Mouse (Mus musculus): ENCODE results near the gene Gm7075. TPM values are rescaled to one million over a fixed set of nuclear protein-coding genes. Genes with fewer than 3 reads are reported as not detected.
"Not testable (repeated sequence)": the region's sequence is repeated elsewhere in the genome, so short reads cannot be mapped to it uniquely, and the experiment has no call there.

The Gm7075 gene
- polyA plus RNA-seq, 1 experiment from 2014 or later, result not detected

DNA sequence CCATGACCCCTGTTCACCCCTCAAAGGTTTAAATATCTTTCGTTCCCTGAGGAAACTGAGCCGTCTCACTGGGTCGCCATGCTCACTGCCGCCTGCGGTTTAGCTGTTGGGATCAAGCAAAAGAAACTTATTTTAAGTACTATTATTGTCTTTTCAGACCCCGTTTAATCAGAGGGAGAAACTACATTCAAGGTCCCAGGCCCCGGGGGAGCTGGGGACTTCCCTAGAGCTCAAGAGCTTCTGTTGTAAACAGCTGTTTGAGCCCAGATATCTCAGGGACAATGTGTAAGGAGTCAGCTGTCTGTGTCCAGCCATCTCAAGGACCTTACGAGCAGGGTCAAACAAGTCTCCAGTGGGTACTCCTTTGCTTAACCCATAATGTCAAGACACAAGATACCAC is 5.6 kb upstream of the Gm7075 start:
- Histone ChIP-seq H3K27ac (ENCODE audit: low read depth, low read length) (no peak overlapping the region), H3K9me3 (ENCODE audit: control insufficient read depth, low read length) (no peaks in the 10 kb centered on the region), H3K27me3 (ENCODE audit: control insufficient read depth, insufficient read depth, low read length) (no peaks in the 10 kb centered on the region), H3K36me3 (ENCODE audit: control insufficient read depth, insufficient read depth, low read length) (no peaks in the 10 kb centered on the region), H3K9ac (replicated peaks; ENCODE audit: low read depth, low read length) (no peak overlapping the region), H3K4me3 (ENCODE audit: low read depth, low read length) (no peak overlapping the region), H3K4me1 (ENCODE audit: control insufficient read depth, insufficient read depth, low read length) (peaks cover 2% of the 10 kb centered on the region; the same call in 1 of the 2 replicates), H3K4me2 (ENCODE audit: low read depth, low read length) (no peak overlapping the region)
- ATAC-seq (ENCODE audit: low read depth), result no peak
- 82% methylated on average over 8 of the region's 8 CpGs for WGBS

DNA sequence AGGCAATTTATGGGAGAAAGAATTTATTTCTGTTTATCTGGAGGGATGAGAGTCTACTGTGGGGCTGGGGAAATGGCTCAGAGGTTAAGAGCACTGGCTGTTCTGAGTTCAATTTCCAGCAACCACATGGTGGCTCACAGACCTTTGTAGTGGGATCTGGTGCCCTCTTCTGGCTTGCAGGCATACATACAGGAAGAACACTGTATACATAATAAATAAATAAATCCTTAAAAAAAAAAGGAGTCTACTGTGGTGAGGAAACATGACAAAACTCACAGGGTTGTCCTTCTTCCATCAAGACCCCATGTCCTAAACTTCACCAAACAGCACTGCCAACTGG is 2.9 kb upstream of the Gm7075 start:
- no peaks in the 10 kb centered on the region for H3K9me3 ChIP-seq (ENCODE audit: control insufficient read depth, low read length)
- no peak overlapping the region for H3K27ac ChIP-seq (ENCODE audit: low read depth, low read length)
- no peak for ATAC-seq (ENCODE audit: low read depth)
- peaks cover 2% of the 10 kb centered on the region; the same call in 1 of the 2 replicates for H3K4me1 ChIP-seq (ENCODE audit: control insufficient read depth, insufficient read depth, low read length)
- H3K9ac ChIP-seq (replicated peaks; ENCODE audit: low read depth, low read length), result no peak overlapping the region
- H3K4me3 ChIP-seq (ENCODE audit: low read depth, low read length), result no peak overlapping the region
- no peaks in the 10 kb centered on the region for H3K27me3 ChIP-seq (ENCODE audit: control insufficient read depth, insufficient read depth, low read length)
- no peaks in the 10 kb centered on the region for H3K36me3 ChIP-seq (ENCODE audit: control insufficient read depth, insufficient read depth, low read length)
- no peak overlapping the region for H3K4me2 ChIP-seq (ENCODE audit: low read depth, low read length)

DNA sequence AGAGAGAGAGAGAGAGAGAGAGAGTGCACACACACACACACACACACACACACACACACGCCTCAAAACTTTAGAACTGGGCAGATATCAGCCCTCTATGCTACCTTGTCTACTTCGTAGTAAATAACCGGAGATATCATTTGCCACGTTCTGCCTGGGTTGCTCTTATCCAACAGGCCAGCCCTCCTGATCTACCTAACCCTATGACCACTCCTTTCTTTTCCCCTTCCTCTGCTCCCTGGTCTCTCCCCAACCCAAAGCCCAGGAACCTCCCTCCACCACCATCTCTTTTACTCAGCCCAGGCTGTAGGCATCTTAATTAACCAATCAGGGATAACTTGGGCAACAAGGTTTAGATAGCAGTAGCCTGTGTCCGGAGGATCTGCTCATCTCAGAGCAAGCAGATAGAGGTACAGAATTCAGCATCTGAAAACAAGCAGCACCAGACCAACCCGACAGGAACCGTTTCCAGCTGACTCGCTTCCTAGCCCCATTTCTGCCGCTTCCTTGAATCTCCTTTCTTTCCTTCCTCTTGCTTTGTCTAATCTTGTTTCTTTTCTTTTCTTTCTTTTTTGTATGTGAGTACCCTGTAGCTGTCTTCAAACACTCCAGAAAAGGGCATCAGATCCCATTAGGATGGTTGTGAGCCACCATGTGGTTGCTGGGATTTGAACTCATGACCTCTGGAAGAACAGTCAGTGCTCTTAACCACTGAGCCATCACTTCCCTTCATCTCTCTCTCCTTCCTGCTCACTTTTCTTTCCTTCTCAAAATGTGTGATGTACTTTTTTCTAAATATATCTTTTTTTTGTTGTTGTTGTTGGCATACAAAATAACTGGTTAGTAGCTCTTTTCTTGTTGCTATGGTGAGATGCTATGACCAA is 2.2 kb upstream of the Gm7075 start:
- Histone ChIP-seq H3K4me2 (ENCODE audit: low read depth, low read length) (no peak overlapping the region), H3K4me3 (ENCODE audit: low read depth, low read length) (no peak overlapping the region), H3K27ac (ENCODE audit: low read depth, low read length) (no peak overlapping the region), H3K9ac (replicated peaks; ENCODE audit: low read depth, low read length) (no peak overlapping the region), H3K4me1 (ENCODE audit: control insufficient read depth, insufficient read depth, low read length) (peaks cover 2% of the 10 kb centered on the region; the same call in 1 of the 2 replicates), H3K9me3 (ENCODE audit: control insufficient read depth, low read length) (no peaks in the 10 kb centered on the region), H3K36me3 (ENCODE audit: control insufficient read depth, insufficient read depth, low read length) (no peaks in the 10 kb centered on the region), H3K27me3 (ENCODE audit: control insufficient read depth, insufficient read depth, low read length) (no peaks in the 10 kb centered on the region)
- ATAC-seq (ENCODE audit: low read depth), result no peak
- WGBS, result 85% methylated on average over 9 of the region's 9 CpGs

DNA sequence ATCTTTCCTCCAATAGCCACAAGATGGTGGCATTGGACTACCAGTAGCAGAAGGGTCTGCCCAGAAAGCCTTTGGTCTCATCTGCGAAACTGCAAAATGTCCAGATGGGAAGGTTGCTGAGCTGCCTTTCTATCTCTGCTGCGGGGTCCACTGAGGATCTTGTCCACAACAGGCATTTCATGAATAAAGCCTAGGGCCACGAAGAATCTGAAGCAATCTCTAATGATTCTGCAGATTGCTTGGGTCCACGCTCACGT is 1.1 kb upstream of the Gm7075 start:
- Histone ChIP-seq H3K9me3 (ENCODE audit: control insufficient read depth, low read length) (no peaks in the 10 kb centered on the region), H3K27me3 (ENCODE audit: control insufficient read depth, insufficient read depth, low read length) (no peaks in the 10 kb centered on the region), H3K27ac (ENCODE audit: low read depth, low read length) (no peak overlapping the region), H3K9ac (replicated peaks; ENCODE audit: low read depth, low read length) (no peak overlapping the region), H3K4me1 (ENCODE audit: control insufficient read depth, insufficient read depth, low read length) (no peaks in the 10 kb centered on the region), H3K4me2 (ENCODE audit: low read depth, low read length) (no peak overlapping the region), H3K36me3 (ENCODE audit: control insufficient read depth, insufficient read depth, low read length) (no peaks in the 10 kb centered on the region), H3K4me3 (ENCODE audit: low read depth, low read length) (no peak overlapping the region)
- ATAC-seq (ENCODE audit: low read depth), result no peak
- WGBS, result 87% methylated on average over 5 of the region's 5 CpGs

DNA sequence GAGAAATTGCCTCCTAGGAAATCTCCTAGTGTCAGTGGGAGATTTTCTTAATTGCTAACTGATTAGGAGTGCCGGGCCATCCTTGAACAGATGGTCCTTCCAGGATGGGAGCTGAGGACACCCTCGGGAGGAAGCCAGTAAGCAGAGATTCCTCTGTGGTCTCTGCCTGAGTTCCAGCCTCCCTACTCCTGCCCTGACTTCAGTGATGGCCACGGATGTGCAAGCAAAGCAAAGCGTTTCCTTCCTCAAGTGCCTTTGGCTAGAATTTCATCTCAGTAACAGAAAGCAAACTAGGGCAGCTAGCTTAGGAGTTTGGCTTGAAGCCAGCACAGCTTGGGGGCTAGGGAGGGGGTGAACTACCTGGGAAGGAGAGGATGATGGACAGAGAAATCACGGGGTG is 4.5 kb downstream of the Gm7075 start:
- no peak overlapping the region for H3K9ac ChIP-seq (replicated peaks; ENCODE audit: low read depth, low read length)

DNA sequence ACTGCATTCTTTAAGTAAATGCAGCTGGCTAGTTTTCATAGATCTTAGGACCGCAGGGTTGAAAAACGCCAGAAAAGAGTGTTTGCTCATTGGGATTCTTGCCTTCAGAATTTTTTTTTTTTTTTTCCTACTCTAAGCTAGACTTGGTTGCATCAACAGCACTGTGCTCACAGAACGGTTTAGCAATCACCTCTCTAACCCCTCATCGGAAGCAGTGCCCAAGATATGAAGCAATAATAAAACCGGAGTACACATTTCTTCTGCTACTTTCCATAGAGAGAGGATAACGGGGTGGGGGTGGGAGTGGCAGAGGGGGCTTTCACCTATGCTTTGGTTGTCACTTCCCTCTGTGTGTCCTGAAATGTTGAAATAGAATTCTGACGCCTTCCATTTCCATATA is 5.7 kb downstream of the Gm7075 start:
- Histone ChIP-seq H3K4me2 (ENCODE audit: low read depth, low read length) (no peak overlapping the region), H3K36me3 (ENCODE audit: control insufficient read depth, insufficient read depth, low read length) (no peaks in the 10 kb centered on the region), H3K4me3 (ENCODE audit: low read depth, low read length) (no peak overlapping the region), H3K4me1 (ENCODE audit: control insufficient read depth, insufficient read depth, low read length) (no peaks in the 10 kb centered on the region), H3K9ac (replicated peaks; ENCODE audit: low read depth, low read length) (no peak overlapping the region), H3K27me3 (ENCODE audit: control insufficient read depth, insufficient read depth, low read length) (no peaks in the 10 kb centered on the region), H3K9me3 (ENCODE audit: control insufficient read depth, low read length) (no peaks in the 10 kb centered on the region), H3K27ac (ENCODE audit: low read depth, low read length) (no peak overlapping the region)
- ATAC-seq (ENCODE audit: low read depth), result no peak
- 69% methylated on average over 7 of the region's 7 CpGs for WGBS

More for the DNA sequence above, 4.5 kb downstream of the Gm7075 start:
- no peaks in the 10 kb centered on the region for H3K9me3 ChIP-seq (ENCODE audit: control insufficient read depth, low read length)
- no peaks in the 10 kb centered on the region for H3K4me1 ChIP-seq (ENCODE audit: control insufficient read depth, insufficient read depth, low read length)
- WGBS, result 53% methylated on average over 5 of the region's 5 CpGs
- no peaks in the 10 kb centered on the region for H3K27me3 ChIP-seq (ENCODE audit: control insufficient read depth, insufficient read depth, low read length)
- no peak overlapping the region for H3K4me2 ChIP-seq (ENCODE audit: low read depth, low read length)
- no peak overlapping the region for H3K4me3 ChIP-seq (ENCODE audit: low read depth, low read length)
- H3K36me3 ChIP-seq (ENCODE audit: control insufficient read depth, insufficient read depth, low read length), result no peaks in the 10 kb centered on the region
- H3K27ac ChIP-seq (ENCODE audit: low read depth, low read length), result no peak overlapping the region
- no peak for ATAC-seq (ENCODE audit: low read depth)

DNA sequence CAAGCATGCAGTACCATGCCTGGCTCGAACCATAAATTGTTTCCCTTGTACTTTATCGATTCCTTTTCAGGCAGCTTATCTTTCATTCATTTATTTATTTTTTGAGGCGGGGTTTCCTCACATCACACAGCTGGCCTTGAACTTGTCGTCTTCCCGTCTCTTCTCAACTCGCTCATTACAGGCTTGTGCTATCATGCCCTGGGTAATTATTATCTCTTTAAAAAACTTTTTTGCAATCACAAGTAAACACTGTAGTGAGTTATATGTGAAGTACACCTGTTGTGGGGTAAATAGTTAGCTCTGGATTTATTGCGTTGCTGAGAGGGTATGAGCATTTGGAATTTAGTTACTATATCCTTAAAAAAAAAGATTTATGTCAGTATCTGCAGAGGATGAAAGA is 6.3 kb downstream of the Gm7075 start:
- WGBS, result 84% methylated on average over 7 of the region's 7 CpGs
- ATAC-seq (ENCODE audit: low read depth), result no peak

DNA sequence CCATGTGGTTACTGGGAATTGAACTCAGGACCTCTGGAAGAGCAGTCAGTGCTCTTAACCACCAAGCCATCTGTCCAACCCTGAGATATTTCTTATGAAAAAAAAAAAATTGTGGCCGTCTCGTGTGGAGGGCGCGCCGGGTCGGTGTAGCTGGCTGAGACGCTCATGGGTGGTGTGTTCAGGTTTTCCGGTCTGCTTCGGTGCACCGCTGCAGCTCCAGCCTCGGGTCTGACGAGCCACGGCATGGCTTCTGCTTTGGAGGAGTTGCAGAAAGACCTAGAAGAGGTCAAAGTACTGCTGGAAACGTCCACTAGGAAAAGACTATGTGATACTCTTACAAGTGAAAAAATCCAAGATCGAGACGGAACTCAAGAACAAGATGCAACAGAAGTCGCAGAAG is 8.8 kb downstream of the Gm7075 start:
- no peak overlapping the region for H3K9ac ChIP-seq (replicated peaks; ENCODE audit: low read depth, low read length)
- no peak overlapping the region for H3K4me3 ChIP-seq (ENCODE audit: low read depth, low read length)
- H3K27ac ChIP-seq (ENCODE audit: low read depth, low read length), result no peak overlapping the region
- no peaks in the 10 kb centered on the region for H3K36me3 ChIP-seq (ENCODE audit: control insufficient read depth, insufficient read depth, low read length)
- no peak for ATAC-seq (ENCODE audit: low read depth)
- WGBS, result 92% methylated on average over 17 of the region's 17 CpGs
- H3K4me2 ChIP-seq (ENCODE audit: low read depth, low read length), result no peak overlapping the region
- H3K27me3 ChIP-seq (ENCODE audit: control insufficient read depth, insufficient read depth, low read length), result no peaks in the 10 kb centered on the region
- H3K4me1 ChIP-seq (ENCODE audit: control insufficient read depth, insufficient read depth, low read length), result no peaks in the 10 kb centered on the region
- H3K9me3 ChIP-seq (ENCODE audit: control insufficient read depth, low read length), result no peaks in the 10 kb centered on the region

More for the DNA sequence above, 6.3 kb downstream of the Gm7075 start:
- no peaks in the 10 kb centered on the region for H3K36me3 ChIP-seq (ENCODE audit: control insufficient read depth, insufficient read depth, low read length)
- H3K4me2 ChIP-seq (ENCODE audit: low read depth, low read length), result no peak overlapping the region
- H3K4me1 ChIP-seq (ENCODE audit: control insufficient read depth, insufficient read depth, low read length), result no peaks in the 10 kb centered on the region
- H3K27ac ChIP-seq (ENCODE audit: low read depth, low read length), result no peak overlapping the region
- no peaks in the 10 kb centered on the region for H3K27me3 ChIP-seq (ENCODE audit: control insufficient read depth, insufficient read depth, low read length)
- H3K9me3 ChIP-seq (ENCODE audit: control insufficient read depth, low read length), result no peaks in the 10 kb centered on the region
- H3K4me3 ChIP-seq (ENCODE audit: low read depth, low read length), result no peak overlapping the region
- no peak overlapping the region for H3K9ac ChIP-seq (replicated peaks; ENCODE audit: low read depth, low read length)

DNA sequence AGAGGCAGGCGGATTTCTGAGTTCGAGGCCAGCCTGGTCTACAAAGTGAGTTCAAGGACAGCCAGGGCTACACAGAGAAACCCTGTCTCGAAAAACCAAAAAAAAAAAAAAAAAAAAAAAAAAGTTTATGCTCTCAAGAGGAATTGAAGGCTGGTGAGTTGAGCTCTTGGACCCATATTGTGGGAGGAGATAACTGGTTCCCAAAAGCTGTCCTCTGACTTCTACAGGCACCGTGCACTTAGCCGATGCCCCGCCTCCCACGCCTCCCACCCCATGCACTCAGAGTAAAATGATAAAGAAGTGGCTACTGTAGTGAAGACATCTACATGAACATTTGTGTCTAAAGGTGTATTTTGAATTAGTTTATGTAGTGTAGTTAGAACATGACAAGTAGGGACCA is 9.9 kb downstream of the Gm7075 start:
- ATAC-seq (ENCODE audit: low read depth); H3K27me3 ChIP-seq (ENCODE audit: control insufficient read depth, insufficient read depth, low read length); H3K9ac ChIP-seq (replicated peaks; ENCODE audit: low read depth, low read length); H3K27ac ChIP-seq (ENCODE audit: low read depth, low read length); H3K36me3 ChIP-seq (ENCODE audit: control insufficient read depth, insufficient read depth, low read length); H3K4me2 ChIP-seq (ENCODE audit: low read depth, low read length); H3K4me1 ChIP-seq (ENCODE audit: control insufficient read depth, insufficient read depth, low read length); H3K9me3 ChIP-seq (ENCODE audit: control insufficient read depth, low read length); H3K4me3 ChIP-seq (ENCODE audit: low read depth, low read length): not testable (repeated sequence)
- 96% methylated on average over 6 of the region's 7 CpGs for WGBS
